Mouse (Mus musculus): ENCODE measurements around the gene Grk3. TPM values are rescaled to one million over a fixed set of nuclear protein-coding genes. Genes with fewer than 3 reads are reported as not detected.
A peak's percentile ranks its signal among the peaks of the same experiment; 100 is the strongest.

Grk3 gene
- polyA plus RNA-seq, 1 experiment from 2014 or later, result 14.1 TPM

- no peaks in the 10 kb centered on the region for H3K27me3 ChIP-seq (replicated peaks)
- no peak overlapping the region for H3K4me3 ChIP-seq
- ATAC-seq (ENCODE audit: insufficient number of reproducible peaks, low FRiP score), result no peak
- WGBS, result 70% methylated on average over 7 of the region's 7 CpGs
- peaks cover 23% of the 10 kb centered on the region for H3K4me1 ChIP-seq (replicated peaks)
- H3K27ac ChIP-seq (ENCODE audit: poor library complexity, severe bottlenecking), result no peak overlapping the region
- no peaks in the 10 kb centered on the region for H3K9me3 ChIP-seq (replicated peaks)
- H3K9ac ChIP-seq, result no peak overlapping the region
- H3K4me2 ChIP-seq, result no peak overlapping the region
- H3K36me3 ChIP-seq, result no peaks in the 10 kb centered on the region
These were observed 42.0 kb downstream of the Grk3 start for GRCm38 (mm10) chr5:112973596-112973995.

GRCm38 (mm10) chr5:112972297-112972696 is 43.3 kb downstream of the Grk3 start:
- ATAC-seq (ENCODE audit: insufficient number of reproducible peaks, low FRiP score), result no peak
- Histone ChIP-seq H3K27ac (ENCODE audit: poor library complexity, severe bottlenecking) (no peak overlapping the region), H3K4me1 (replicated peaks) (peaks cover 21% of the 10 kb centered on the region), H3K27me3 (replicated peaks) (no peaks in the 10 kb centered on the region), H3K9ac (no peak overlapping the region), H3K4me3 (no peak overlapping the region), H3K4me2 (no peak overlapping the region), H3K36me3 (no peaks in the 10 kb centered on the region), H3K9me3 (replicated peaks) (no peaks in the 10 kb centered on the region)
- 79% methylated on average over 12 of the region's 12 CpGs for WGBS

- Histone ChIP-seq H3K27ac (ENCODE audit: poor library complexity, severe bottlenecking) (no peak overlapping the region), H3K27me3 (replicated peaks) (no peaks in the 10 kb centered on the region), H3K36me3 (no peaks in the 10 kb centered on the region), H3K4me2 (no peak overlapping the region), H3K4me3 (no peak overlapping the region), H3K9me3 (replicated peaks) (no peaks in the 10 kb centered on the region), H3K9ac (no peak overlapping the region), H3K4me1 (replicated peaks) (peaks cover 21% of the 10 kb centered on the region)
- WGBS, result 55% methylated on average over 4 of the region's 4 CpGs
- no peak for ATAC-seq (ENCODE audit: insufficient number of reproducible peaks, low FRiP score)
These were observed 52.1 kb downstream of the Grk3 start for GRCm38 (mm10) chr5:112963495-112963894.

GRCm38 (mm10) chr5:112962166-112962565 is 53.4 kb downstream of the Grk3 start:
- Histone ChIP-seq H3K9ac (no peak overlapping the region), H3K36me3 (no peaks in the 10 kb centered on the region), H3K27ac (ENCODE audit: poor library complexity, severe bottlenecking) (no peak overlapping the region), H3K27me3 (replicated peaks) (no peaks in the 10 kb centered on the region), H3K4me3 (no peak overlapping the region), H3K9me3 (replicated peaks) (no peaks in the 10 kb centered on the region), H3K4me1 (replicated peaks) (peaks cover 27% of the 10 kb centered on the region), H3K4me2 (no peak overlapping the region)
- WGBS, result 86% methylated on average over 6 of the region's 6 CpGs
- no peak for ATAC-seq (ENCODE audit: insufficient number of reproducible peaks, low FRiP score)

- no peak overlapping the region for H3K9ac ChIP-seq
- H3K27me3 ChIP-seq (replicated peaks), result no peaks in the 10 kb centered on the region
- no peak overlapping the region for H3K4me2 ChIP-seq
- ATAC-seq (ENCODE audit: insufficient number of reproducible peaks, low FRiP score), result no peak
- no peak overlapping the region for H3K4me3 ChIP-seq
- H3K9me3 ChIP-seq (replicated peaks), result no peaks in the 10 kb centered on the region
- H3K4me1 ChIP-seq (replicated peaks), result peaks cover 29% of the 10 kb centered on the region
- 31% methylated on average over 3 of the region's 3 CpGs for WGBS
- no peak overlapping the region for H3K27ac ChIP-seq (ENCODE audit: poor library complexity, severe bottlenecking)
- H3K36me3 ChIP-seq, result no peaks in the 10 kb centered on the region
These were observed 54.7 kb downstream of the Grk3 start for GRCm38 (mm10) chr5:112960911-112961310.

- H3K9ac ChIP-seq, result no peak overlapping the region
- 79% methylated on average over 5 of the region's 5 CpGs for WGBS
- peaks cover 4% of the 10 kb centered on the region for H3K36me3 ChIP-seq
- no peak overlapping the region for H3K27ac ChIP-seq (ENCODE audit: poor library complexity, severe bottlenecking)
- ATAC-seq (ENCODE audit: insufficient number of reproducible peaks, low FRiP score), result no peak
- no peak overlapping the region for H3K4me2 ChIP-seq
- peaks cover 24% of the 10 kb centered on the region for H3K4me1 ChIP-seq (replicated peaks)
- H3K27me3 ChIP-seq (replicated peaks), result no peaks in the 10 kb centered on the region
- no peak overlapping the region for H3K4me3 ChIP-seq
- no peaks in the 10 kb centered on the region for H3K9me3 ChIP-seq (replicated peaks)
These were observed 57.3 kb downstream of the Grk3 start for GRCm38 (mm10) chr5:112958293-112958692.

- WGBS, result 32% methylated on average over 12 of the region's 12 CpGs
- no peak for ATAC-seq (ENCODE audit: insufficient number of reproducible peaks, low FRiP score)
- no peaks in the 10 kb centered on the region for H3K9me3 ChIP-seq (replicated peaks)
- H3K27me3 ChIP-seq (replicated peaks), result no peaks in the 10 kb centered on the region
- peak overlapping the region; percentile 18; the same call in 1 of the 2 replicates for H3K27ac ChIP-seq (ENCODE audit: poor library complexity, severe bottlenecking)
- no peak overlapping the region for H3K4me3 ChIP-seq
- peaks cover 9% of the 10 kb centered on the region for H3K36me3 ChIP-seq
- peaks cover 24% of the 10 kb centered on the region for H3K4me1 ChIP-seq (replicated peaks)
- H3K9ac ChIP-seq, result no peak overlapping the region
- peak overlapping the region; percentile 43 for H3K4me2 ChIP-seq
These were observed 58.8 kb downstream of the Grk3 start for GRCm38 (mm10) chr5:112956841-112957240.

- H3K27ac ChIP-seq (ENCODE audit: poor library complexity, severe bottlenecking), result no peak overlapping the region
- no peaks in the 10 kb centered on the region for H3K9me3 ChIP-seq (replicated peaks)
- H3K27me3 ChIP-seq (replicated peaks), result no peaks in the 10 kb centered on the region
- peaks cover 24% of the 10 kb centered on the region for H3K4me1 ChIP-seq (replicated peaks)
- no peak overlapping the region for H3K9ac ChIP-seq
- WGBS, result 83% methylated on average over 8 of the region's 8 CpGs
- H3K4me2 ChIP-seq, result no peak overlapping the region; the same call in 1 of the 2 replicates
- ATAC-seq (ENCODE audit: insufficient number of reproducible peaks, low FRiP score), result no peak
- peaks cover 9% of the 10 kb centered on the region for H3K36me3 ChIP-seq
- H3K4me3 ChIP-seq, result no peak overlapping the region
These were observed 59.2 kb downstream of the Grk3 start for GRCm38 (mm10) chr5:112956368-112956767.

GRCm38 (mm10) chr5:112950847-112951246 is 64.7 kb downstream of the Grk3 start:
- no peak for ATAC-seq (ENCODE audit: insufficient number of reproducible peaks, low FRiP score)
- 75% methylated on average over 3 of the region's 3 CpGs for WGBS
- H3K9ac ChIP-seq, result no peak overlapping the region

GRCm38 (mm10) chr5:112945925-112946324 is 69.7 kb downstream of the Grk3 start:
- Histone ChIP-seq H3K27ac (ENCODE audit: poor library complexity, severe bottlenecking) (no peak overlapping the region), H3K9me3 (replicated peaks) (no peaks in the 10 kb centered on the region), H3K4me3 (no peak overlapping the region), H3K4me1 (replicated peaks) (no peaks in the 10 kb centered on the region), H3K9ac (no peak overlapping the region), H3K4me2 (no peak overlapping the region), H3K27me3 (replicated peaks) (no peaks in the 10 kb centered on the region), H3K36me3 (peaks cover 23% of the 10 kb centered on the region)
- ATAC-seq (ENCODE audit: insufficient number of reproducible peaks, low FRiP score), result no peak
- WGBS, result 81% methylated on average over 7 of the region's 7 CpGs

More at GRCm38 (mm10) chr5:112950847-112951246, 64.7 kb downstream of the Grk3 start:
- Histone ChIP-seq H3K9me3 (replicated peaks) (no peaks in the 10 kb centered on the region), H3K4me3 (no peak overlapping the region), H3K27ac (ENCODE audit: poor library complexity, severe bottlenecking) (no peak overlapping the region), H3K36me3 (peaks cover 12% of the 10 kb centered on the region), H3K4me1 (replicated peaks) (no peaks in the 10 kb centered on the region), H3K27me3 (replicated peaks) (no peaks in the 10 kb centered on the region), H3K4me2 (no peak overlapping the region)

- ATAC-seq (ENCODE audit: insufficient number of reproducible peaks, low FRiP score), result no peak
- no peaks in the 10 kb centered on the region for H3K9me3 ChIP-seq (replicated peaks)
- H3K27me3 ChIP-seq (replicated peaks), result no peaks in the 10 kb centered on the region
- no peak overlapping the region for H3K9ac ChIP-seq
- H3K4me1 ChIP-seq (replicated peaks), result peaks cover under 1% of the 10 kb centered on the region
- WGBS, result 74% methylated on average over 7 of the region's 7 CpGs
- H3K4me3 ChIP-seq, result no peak overlapping the region
- no peak overlapping the region for H3K27ac ChIP-seq (ENCODE audit: poor library complexity, severe bottlenecking)
- peaks cover 41% of the 10 kb centered on the region for H3K36me3 ChIP-seq
- no peak overlapping the region for H3K4me2 ChIP-seq
These were observed 73.3 kb downstream of the Grk3 start for GRCm38 (mm10) chr5:112942244-112942643.

GRCm38 (mm10) chr5:112941001-112941400 is 74.6 kb downstream of the Grk3 start:
- peaks cover 38% of the 10 kb centered on the region for H3K36me3 ChIP-seq
- no peak overlapping the region for H3K4me2 ChIP-seq
- peaks cover 13% of the 10 kb centered on the region for H3K4me1 ChIP-seq (replicated peaks)
- no peak overlapping the region for H3K9ac ChIP-seq
- 85% methylated on average over 12 of the region's 12 CpGs for WGBS
- H3K27ac ChIP-seq (ENCODE audit: poor library complexity, severe bottlenecking), result no peak overlapping the region
- no peak overlapping the region for H3K4me3 ChIP-seq
- no peak for ATAC-seq (ENCODE audit: insufficient number of reproducible peaks, low FRiP score)
- H3K9me3 ChIP-seq (replicated peaks), result no peaks in the 10 kb centered on the region
- H3K27me3 ChIP-seq (replicated peaks), result no peaks in the 10 kb centered on the region

Data from heart, embryonic 12.5 days (tissue).